Mouse (Mus musculus) testis, adult 2 months (tissue): Measurements from ENCODE around the gene Defb29.

ENCODE experiments used
- CTCF ChIP-seq: fragments of 200-500 bp; IDR thresholded peaks from 2 replicates; pipeline ENCODE4 v1.5.1; 2012; ENCODE audit warnings: low read depth, mild to moderate bottlenecking, inconsistent platforms, low read length, moderate library complexity; ENCODE audit not compliant: control insufficient read depth, insufficient read depth, insufficient replicate concordance
- POLR2A ChIP-seq: fragments of 200-500 bp; IDR thresholded peaks from 2 replicates; pipeline ENCODE4 v1.6.1; 2012; ENCODE audit warnings: low read depth, mild to moderate bottlenecking, inconsistent platforms, low read length, moderate library complexity; ENCODE audit not compliant: control insufficient read depth

DNA sequence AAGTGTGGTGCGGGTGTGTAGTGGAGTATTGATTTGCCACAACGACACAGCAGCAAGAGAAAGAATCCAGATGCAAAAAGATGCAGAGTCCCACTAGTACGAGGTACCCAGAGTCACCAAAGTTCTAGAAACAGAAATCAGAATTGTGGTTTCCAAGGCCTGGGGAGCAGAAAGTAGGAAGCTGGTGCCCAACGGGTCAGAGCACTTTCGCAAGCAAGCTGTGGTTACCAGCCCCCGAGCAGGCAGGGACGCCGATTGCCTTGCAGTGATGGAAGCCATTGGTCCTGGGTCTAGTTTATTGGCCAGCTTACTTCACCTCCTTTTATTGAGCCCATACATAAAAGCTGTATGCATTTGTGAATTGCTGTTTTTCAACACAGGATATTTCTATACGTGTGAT, 2.1 kb upstream of the Defb29 start:
- TF ChIP-seq CTCF = no peak
- no peak for TF ChIP-seq POLR2A
